Mouse (Mus musculus): ENCODE results near the gene 1700013F07Rik.
"Not testable (repeated sequence)": the region's sequence is repeated elsewhere in the genome, so short reads cannot be mapped to it uniquely, and the experiment has no call there.

1700013F07Rik gene

DNA sequence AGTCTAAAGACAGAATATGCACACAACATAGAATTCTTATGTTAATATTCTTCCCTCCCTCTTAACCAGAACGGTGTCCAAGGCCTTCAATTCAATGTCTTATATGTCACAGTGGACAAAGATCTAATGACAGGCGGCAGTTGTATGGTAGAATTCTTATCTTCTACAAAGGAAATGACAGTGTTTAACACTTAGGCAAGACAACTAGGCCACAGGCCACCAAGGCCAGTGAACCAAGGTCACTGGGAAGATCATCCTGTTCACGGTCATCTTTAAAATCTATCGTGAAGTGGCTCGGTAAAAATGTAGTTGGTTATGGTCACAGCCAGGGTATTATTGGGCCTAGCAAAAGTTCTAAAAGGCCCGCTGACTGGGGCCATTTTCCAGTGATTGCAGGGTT lies at the start of gene 1700013F07Rik:
Gene 1700013F07Rik, plus strand, starts transcription at position 200 of the 400 bp plus-strand sequence.
- no peak for DNase-seq

DNA sequence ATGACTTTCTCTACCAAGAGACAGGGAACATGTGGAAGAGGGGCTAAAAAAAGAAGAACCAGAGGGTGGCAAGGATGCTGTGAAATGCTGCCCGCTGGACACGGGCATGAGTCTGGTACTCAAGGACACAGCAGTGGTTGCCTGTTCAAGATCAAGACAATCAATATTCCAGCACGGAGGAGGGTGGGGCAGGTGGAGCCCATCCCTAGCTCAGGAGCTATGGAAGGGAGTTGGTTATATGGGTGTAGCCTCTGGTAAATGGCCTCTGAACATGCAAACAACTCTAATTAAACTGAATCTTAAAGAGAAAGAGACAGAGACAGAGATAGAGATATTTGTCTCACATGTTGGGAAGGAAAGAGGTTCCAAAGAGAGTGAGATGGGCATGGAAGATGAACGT lies 49.2 kb upstream of the 1700013F07Rik start:
- DNase-seq = no peak

DNA sequence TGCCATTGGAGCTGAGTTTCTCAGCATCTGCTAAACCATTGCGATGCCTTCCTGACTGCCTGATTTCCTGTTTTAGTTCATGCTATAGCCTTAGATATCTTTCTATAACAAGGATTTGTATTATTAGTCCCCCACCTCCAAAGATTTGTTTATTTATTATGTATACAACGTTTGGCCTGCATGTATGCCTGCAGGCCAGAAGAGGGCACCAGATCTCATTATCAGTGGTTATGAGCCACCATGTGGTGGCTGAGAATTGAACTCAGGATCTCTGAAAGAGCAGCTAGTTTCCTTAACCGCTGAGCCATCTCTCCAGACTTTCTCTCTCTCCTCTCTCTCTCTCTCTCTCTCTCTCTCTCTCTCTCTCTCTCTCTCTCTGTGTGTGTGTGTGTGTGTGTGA lies 44.0 kb upstream of the 1700013F07Rik start:
- no peak for DNase-seq

DNA sequence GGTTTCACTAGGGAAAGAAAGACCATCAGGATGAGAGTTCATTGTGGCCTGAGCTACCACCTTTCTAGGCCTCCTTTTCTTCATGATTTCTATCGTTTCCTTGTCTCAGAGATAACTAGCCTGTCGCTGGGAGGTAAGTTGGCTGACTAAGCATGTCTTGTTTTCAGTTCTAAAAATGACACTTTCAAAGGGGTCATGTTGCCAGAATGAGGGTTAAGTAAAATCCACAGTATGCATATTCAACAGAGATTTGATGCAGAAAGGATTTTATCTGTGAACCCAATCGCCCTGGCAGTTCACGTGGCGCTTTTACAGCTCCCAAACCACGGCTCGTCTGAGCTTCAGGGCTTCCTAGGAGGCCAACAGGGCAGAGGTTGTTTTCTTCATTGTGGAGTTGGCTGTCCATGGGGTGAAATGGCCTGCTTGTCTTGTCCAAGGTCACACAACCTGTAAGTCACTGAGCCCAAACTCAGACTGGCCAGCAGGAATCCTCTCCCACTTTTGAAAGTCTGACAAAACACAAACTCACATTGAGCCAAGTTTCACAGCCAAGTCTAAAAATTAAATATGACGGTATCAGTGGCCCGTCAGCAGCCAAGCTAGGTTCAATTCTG lies 39.0 kb upstream of the 1700013F07Rik start:
- DNase-seq = no peak

DNA sequence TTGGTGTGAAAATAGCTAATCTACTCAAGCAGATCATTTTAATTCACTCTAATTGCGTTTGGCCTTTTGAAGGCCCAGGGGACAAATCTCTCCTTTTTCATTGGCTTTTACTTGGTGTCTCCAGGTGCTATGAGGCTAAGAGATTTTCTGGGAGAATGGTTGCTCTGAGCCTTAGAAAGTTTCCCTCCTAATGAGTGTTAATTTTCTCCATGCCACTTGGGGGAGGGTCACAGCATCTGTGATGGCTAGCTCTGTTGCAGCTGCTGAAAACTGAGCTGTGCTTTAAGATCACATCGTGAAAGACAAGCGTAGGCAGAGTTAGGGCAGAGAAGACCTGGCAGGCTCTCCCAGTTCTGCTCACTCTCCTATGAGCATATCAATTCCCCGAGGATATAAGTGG lies 38.5 kb upstream of the 1700013F07Rik start:
- DNase-seq = no peak

DNA sequence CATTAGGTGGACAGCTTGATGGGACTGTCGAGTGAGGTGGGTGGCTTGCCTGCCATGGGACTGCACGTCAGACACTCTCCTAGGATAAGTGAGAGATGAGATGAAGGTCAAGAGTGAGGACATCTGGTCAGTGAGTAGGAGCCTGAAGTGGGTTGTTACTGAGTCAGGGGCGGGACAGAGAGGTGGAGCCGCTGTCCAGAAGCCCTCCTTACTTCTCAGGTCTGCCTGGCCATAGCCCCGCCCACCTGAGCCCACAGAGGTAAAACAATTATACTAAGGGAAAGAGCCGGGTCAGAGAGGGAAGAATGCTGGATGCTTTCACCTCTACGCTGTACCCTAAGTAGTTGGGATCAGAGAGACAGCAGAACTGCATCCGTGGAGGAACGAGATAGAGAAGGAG lies 36.3 kb upstream of the 1700013F07Rik start:
- no peak for DNase-seq

DNA sequence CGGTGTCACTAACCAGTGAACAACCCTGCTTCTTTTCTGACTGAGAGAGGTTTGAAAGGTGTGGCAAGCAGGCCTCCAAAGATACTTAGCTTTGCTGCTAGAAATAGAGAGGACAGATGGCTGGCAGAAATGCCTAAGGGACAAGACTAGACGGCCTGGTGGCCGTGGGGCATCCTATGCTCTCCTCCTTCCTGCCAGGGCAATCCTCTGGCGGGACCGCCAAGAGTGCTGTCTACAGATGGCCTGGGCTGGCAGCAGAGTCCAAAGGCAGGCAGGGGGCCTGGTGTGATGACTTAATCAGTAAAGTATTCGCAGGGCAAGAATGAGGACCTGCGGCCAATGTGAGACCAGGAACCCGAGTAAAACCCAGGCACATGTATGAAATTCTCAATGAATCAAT lies 34.1 kb upstream of the 1700013F07Rik start:
- no peak for DNase-seq

DNA sequence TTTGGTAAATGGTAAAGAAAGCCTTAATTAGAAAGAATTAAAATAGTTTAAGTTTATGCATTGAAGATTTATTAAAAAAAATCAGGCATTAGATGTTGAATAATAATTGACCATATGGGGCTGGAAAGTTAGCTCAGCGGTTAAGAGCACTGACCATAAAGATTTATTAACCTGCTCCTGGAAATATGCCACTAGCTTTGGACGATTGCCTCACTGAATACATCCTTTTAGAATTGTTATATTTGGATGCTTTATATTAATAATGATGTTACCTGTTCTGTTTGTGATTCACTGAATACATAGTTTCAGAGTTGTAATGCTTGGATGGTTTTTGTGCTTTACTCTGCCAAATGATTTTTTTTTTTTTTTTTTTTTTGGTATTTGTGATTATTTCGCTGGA lies 32.5 kb upstream of the 1700013F07Rik start:
- DNase-seq = not testable (repeated sequence)

DNA sequence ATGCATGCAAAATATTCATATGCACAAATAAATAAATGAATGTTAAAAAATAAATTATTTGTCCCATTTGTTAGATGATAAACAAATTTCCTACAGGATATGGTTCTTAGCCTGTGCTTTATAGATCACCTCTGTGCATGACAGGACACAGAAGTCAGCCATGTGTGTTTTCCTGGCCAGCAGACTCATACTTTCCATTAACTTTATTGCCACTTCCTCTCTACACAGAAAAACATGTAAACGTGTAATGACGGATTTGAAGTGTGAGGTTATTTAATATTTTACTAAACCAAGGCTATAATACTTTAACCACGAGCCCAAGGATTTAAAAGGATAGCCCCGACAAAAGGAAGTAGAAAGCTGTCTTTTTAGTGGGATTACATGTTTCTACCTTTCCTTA lies 30.0 kb upstream of the 1700013F07Rik start:
- no peak for DNase-seq

DNA sequence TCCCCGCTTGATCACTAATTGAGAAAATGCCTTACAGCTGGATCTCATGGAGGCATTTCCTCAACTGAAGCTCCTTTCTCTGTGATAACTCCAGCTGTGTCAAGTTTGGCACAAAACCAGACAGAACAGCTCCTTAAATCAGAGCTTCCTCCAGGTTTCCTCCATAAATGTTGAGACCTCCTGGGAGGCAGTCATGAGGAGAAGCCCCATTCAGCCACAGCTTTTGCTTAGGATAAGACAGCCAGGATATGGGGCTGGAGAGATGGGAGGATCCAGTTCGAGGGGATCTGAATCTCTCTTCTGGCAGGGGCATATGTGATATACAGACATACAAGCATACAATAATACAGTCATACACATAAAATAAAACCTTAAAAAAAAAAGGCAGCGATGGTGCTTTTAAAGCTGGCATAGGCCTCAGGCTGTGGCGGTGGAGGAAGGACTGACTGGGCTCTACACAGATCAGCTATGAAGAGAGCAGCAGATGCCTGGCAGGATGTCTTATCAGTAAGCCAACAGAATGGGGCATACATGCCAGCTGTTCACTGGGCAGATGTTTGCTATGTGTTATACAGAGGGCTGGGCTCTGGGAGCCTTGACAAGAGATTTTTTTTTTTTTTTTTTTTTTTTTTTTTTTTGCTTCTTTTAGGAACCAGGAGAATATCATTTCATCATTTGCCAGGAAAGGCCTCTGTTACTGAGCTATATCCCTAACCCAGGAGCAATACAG lies 25.0 kb upstream of the 1700013F07Rik start:
- no peak for DNase-seq

DNA sequence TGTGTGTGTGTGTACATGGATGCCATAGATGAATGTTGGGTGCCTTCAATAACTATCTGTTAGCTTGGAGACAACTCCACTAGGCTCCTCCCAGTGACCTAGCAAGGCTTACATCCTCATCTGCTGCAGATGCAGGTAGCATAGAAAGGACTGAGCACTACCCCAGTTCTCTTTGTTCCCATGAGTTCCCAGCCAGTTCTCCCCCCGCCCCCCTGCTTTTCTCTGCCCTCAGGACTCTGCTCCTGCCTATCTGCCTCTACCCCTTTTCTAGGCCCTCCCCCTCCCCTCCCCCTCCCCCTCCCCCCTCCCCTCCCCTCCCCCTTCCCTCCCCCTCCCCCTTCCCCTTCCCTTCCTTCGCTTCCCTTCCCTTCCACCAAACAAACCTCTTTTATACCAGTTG lies 23.8 kb upstream of the 1700013F07Rik start:
- DNase-seq = no peak

DNA sequence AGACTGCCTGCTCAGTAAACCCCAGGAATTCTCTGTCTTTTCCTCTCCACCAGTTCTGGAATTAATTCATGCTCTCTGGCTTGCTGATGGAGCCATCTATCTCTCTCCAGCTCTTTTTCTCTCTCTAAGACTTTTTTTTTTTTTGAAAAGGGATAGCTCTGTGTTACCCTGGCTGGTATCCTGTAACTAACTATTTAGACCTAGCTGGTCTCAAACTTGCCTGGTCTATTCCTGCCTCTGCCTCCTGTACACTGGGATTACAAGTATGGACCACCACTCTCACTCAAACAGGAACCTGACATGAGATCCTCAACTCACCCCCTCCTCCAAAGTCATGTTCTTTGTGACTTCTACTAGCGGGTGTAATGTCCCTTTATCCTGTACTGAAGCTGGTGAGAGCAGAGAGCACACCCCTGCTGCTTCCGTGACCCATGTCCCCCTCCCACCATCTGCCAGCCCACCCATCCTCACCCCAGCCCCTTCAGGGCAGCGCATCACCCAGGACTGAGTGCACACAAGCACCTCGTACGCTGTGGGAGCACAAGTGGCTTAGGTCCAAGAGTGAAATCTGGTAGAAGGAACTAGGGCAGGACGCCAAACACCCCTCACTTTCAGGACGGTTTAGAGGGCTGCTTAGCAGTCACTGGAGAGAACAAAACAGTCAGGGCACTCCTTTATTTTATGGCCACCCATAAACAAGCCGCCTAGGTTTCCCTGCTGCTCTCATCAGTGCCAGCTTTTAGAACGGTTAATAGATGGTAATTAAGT lies 23.1 kb upstream of the 1700013F07Rik start:
- no peak for DNase-seq

DNA sequence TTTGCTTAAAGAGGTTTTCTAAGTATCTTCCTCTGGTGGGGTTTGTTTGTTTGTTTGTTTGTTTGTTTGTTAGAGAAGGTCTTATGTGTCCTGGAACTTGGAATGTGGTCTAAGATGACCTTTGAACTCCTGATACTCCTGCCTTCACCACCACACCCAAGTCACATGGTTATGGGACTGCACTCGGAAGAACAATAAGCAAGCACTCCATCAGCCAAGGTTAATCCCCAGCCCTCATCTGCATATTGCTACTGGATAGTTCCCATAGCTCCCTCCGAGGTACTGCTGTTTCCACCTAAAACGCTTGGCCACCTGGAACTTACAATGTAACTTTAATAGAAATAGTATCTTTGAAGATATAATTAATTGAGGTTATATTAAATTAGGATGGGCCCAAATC lies 20.5 kb upstream of the 1700013F07Rik start:
- no peak for DNase-seq

DNA sequence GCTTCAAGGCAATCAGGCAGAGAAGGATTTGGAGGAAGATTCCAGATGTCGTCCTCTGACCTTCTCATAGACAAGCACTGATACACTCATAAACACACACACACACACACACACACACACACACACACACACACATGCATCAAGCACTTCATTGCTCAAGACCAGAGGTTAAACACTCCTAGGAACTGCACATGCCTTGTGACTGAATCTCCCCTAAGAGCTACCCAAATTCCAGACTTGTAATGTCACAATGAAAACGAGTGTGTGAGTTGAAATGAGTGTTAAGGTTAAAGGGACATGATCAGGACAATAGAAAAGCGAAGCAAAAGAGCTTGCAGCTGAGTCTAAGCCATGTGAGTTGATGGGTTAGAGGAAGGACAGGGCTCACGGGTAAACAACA lies 15.7 kb upstream of the 1700013F07Rik start:
- DNase-seq = no peak

DNA sequence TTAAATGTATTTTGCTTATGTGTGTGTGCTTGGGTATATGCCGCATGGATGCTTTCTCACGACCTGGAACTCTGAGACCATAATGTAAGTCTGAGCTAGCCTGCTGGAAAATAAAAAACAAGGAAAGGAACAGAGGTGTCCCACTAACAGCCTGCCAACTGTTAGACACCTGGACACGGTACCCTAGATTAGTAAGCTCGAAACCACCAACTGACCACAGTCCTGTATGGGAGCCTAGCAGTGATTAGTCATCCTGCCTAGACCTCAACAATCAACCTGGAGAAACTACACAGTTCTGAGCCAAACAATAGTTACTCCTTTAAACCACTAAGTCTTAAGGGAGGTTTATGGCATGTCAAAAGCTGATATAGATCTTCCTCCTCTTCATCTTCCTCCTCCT lies 10.5 kb upstream of the 1700013F07Rik start:
- no peak for DNase-seq

DNA sequence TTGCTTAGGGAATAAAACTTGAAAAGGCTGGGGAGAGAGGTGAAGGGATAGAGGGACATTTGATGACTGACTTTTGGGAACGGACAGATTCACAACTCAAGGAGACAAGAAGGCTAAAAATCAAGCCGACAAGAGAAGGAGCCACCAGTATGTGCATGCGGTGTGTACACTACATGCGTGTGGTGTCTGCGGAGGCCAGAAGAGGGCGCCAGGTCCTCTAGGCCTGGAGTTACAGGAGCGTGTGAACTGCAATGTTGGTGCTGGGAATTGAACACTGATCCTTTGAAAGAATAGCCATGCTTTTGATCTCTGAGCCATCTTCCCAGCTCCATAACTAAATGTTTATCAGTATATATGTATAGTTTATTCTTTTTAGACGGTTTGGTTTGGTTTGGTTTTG lies 5.5 kb upstream of the 1700013F07Rik start:
- DNase-seq = no peak

DNA sequence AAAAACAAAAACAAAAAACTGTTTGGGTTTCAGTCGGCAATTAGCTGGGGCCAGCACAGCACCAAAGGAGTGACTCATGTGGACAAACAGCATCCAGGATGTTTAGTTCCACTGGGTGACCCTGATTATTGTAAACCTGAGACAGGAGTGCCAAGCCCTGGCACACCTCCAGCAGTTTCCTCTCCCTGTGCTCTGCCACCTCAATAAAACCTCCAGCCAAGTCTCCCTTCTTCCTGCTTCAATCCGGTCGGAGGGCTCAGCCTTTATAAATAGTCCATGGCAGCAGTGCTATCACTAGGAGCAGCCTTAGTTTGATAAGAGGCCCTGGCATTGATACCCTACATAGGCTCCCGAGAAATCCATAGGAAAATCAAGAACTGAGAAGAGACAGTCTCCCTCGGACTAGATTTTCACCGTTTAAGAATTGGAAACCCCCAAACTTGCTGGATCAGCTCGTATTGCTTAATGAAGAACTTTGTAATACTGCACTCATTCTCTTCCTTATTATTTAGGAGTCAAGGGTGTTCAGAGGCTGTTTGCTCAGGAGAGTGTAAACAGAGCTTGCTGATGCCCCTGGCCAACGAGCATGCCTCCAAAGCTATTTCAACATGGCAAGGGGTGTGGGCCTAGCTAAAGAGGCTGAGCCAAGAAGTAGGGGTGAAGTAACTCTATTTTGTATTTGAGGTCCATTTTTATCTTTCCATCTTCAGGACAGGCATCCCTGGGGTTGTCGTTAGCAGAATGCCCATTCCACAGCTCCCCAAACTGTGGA lies 650 bp upstream of the 1700013F07Rik start:
- DNase-seq = no peak

DNA sequence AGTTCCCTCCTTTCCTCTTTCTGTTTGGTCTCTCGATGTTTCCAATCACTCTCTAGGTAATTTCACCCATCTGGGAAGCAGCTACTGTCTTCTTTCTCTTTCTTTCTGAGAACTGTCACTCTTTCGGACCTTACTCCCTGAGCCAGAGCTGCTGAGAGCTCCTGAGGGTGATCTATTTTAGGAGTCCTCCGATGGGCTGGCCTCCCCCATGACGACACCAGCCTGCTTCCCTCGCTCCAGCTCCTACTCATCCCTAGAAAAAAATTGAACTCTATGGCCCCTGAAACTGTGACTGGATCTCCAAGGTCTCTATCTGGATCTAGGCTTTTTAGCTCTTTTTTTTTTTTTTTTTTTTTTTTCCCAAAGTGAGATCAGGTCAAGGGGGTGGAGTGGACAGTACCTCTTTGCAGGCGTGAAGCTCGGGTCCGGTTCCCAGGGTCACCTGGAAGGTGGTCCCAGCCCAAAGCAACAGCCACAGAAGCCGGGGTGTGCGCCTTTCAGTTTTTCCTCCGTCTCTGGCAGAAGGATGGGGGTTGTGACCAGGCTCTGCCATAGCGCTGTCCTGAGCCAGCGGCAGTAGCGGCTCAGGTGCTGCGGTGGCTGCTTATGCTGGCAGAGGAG lies 2.1 kb downstream of the 1700013F07Rik start:
- no peak for DNase-seq

DNA sequence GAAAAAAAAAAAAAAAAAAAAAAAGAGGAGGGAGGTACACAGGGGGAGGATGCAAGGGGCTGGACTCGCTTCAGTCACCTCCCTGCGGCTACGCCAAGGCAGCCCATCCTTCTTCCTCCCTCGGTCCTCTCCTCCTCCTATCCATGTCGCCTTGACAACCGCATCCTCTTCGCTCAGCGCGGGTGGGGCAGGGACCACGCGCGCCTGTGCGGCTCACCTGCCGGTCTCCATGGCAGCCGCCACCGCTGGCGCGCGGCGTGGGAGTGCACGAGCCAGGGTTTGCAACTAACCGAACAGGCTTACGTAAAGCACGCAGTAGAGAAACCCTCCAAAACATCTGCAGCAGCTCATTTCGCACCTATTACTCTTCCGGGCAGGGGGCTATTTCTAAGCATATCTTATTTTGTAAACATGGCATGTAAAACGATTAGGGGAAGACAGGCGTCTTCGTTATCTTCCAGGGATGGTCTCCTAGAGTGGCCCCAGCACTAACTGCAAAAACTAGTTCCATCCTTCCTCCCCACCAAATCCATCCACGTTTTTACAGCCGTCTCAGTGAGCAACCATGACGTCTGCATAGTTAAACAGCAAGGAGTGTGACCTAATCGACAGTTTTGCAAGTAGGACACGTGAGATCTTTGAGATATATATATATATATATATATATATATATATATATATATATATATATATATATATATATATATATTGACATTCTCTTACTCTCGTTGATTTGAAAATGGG lies 2.7 kb downstream of the 1700013F07Rik start, which contains the start of gene 5330417C22Rik:
Gene 5330417C22Rik, minus strand, starts transcription at position 20 of the 744 bp plus-strand sequence.
- peak; percentile 9 for DNase-seq

DNA sequence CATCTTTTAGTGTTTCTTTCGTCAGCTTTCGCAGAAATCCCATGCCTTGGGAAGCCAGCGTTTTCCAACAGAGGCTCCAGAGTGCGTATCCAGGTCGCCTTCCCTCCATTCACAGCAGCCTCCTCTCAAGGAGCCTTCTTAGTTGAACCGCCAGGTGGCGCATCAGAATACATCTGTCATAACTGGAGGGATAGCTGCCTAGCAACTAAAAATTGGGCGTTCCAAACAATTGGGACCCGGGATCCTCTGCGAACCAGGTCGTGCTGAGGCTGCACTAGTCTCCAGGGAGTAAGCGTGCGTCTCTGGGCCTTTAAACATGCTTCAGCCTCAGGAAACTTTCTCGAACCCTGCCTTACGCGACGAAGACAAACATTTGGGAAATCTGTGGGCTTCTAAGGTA lies 3.4 kb downstream of the 1700013F07Rik start:
- DNase-seq = peak; percentile 82

DNA sequence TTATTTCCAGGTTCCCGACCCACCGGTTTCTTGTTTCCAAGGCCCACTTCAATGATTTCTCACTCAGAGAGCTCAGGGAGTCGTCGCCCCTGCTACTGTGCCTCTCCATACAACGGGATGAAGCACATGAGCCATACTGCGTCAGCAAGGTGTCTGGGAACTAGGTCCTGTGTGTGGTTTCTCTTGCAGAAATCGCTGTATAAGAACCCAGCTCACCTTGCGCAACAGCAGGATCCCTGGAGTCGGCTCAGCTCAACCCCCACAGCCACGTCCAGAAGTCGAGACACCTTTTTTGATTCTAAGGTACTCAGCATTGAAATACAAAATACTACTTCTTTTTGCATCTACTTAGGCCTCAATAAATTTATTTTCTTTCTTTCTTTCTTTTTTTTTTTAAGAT lies 8.3 kb downstream of the 1700013F07Rik start:
- DNase-seq = no peak

DNA sequence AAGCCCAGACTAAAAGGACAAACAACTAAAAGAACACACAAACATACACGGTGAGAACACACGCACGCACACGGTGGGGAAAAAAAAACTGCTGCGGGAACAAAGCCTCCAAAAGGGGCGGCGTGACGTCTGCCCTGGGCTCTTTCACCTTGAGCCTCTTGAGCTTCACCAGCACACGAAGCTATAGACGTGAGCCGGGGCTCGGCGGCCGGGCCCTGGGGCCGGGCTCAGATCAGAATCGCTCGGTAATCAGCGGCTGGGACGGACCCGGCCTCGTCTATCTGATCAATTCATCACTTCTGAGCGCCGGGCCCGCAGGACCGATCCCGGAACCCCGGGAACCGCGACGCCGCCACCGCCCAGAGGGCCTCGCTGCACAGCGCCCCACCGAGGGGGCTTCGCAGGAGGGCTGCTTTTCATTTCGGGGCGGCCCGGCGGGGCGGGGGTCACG lies 20.2 kb downstream of the 1700013F07Rik start:
- DNase-seq = peak; percentile 61

Measured in liver (tissue).